25 mouse cellular contexts compared by ENCODE assay signal in genomic region chr14:47735354-47735753, GRCm38 (mm10).
DNase-seq lines count a peak whose midpoint lies in the region; ATAC-seq lines count a peak whose summit lies in the region.
"Had no signal": no experiment of that assay in that cellular context is flagged by ENCODE, and none has a peak within 500 bp of the region (broad histone marks: within the 10 kb centered on the region; RNA-seq: fewer than 3 reads in every experiment).

No protein-coding gene starts in this region.

- H3K27ac ChIP-seq in brown adipose tissue, adult 24 weeks (replicated peaks; ENCODE audit: low read depth, low read length) = peak overlapping the region; percentile 23; the same call in 1 of the 2 replicates
- H3K27ac ChIP-seq: embryonic facial prominence, embryonic 10.5 days; heart, adult 2 months; hindbrain, embryonic 13.5 days; kidney, embryonic 15.5 days; liver, embryonic 12.5 days; midbrain, embryonic 13.5 days; neural tube, embryonic 12.5 days had no signal

- ATAC-seq in megakaryocyte, adult 5-6 weeks (ENCODE audit: poor library complexity, severe bottlenecking) = peak; percentile 97
- ATAC-seq: forebrain, embryonic 16.5 days; liver, embryonic 12.5 days; midbrain, embryonic 13.5 days had no signal

- DNase-seq in spleen, postnatal 36 days (ENCODE audit: low spot score in 2 of 2) = peak; percentile 4 to 12
- no peak for DNase-seq in spleen, postnatal 4 days (ENCODE audit: low spot score in 2 of 2)
- no peak for DNase-seq in ovary, postnatal 36 days (ENCODE audit: low spot score)
- DNase-seq in cerebellum, postnatal 25 days = no peak
- no peak for DNase-seq in embryo, embryonic 10.5 days (ENCODE audit: low spot score)
- DNase-seq: adrenal gland, postnatal 14 days; cerebellum, adult 2 months; cerebellum, postnatal 36 days; gastrocnemius, postnatal 14 days; heart, adult 2 months; kidney, adult 11 months; kidney, postnatal 4 days; lung, adult 18-20 months; lung, postnatal 10 days; thymus, postnatal 4 days had no signal

- H3K4me3 ChIP-seq in brown adipose tissue, adult 24 weeks (ENCODE audit: insufficient read depth, low read depth, low read length) = no peak overlapping the region
- H3K4me3 ChIP-seq: embryonic facial prominence, embryonic 10.5 days; heart, adult 2 months; hindbrain, embryonic 13.5 days; kidney, embryonic 15.5 days; liver, embryonic 12.5 days; megakaryocyte, embryonic 14.5 days; midbrain, embryonic 13.5 days; neural tube, embryonic 12.5 days had no signal

- H3K4me1 ChIP-seq in brown adipose tissue, adult 24 weeks (ENCODE audit: control insufficient read depth, insufficient read depth, insufficient read length, low read length) = no peaks in the 10 kb centered on the region
- H3K4me1 ChIP-seq: embryonic facial prominence, embryonic 10.5 days; hindbrain, embryonic 13.5 days; kidney, embryonic 15.5 days; liver, embryonic 12.5 days; midbrain, embryonic 13.5 days; neural tube, embryonic 12.5 days had no signal

Comparison
In these comparisons a context has a peak if more than half of its experiments do, and no peak if none do; other contexts are left out.
1. DNase-seq: peak in spleen, postnatal 36 days (2 of 2); none in spleen, postnatal 4 days (0 of 2), ovary, postnatal 36 days (single experiment), cerebellum, postnatal 25 days (0 of 2) and embryo, embryonic 10.5 days (single experiment).